Mouse (Mus musculus): ENCODE measurements around the gene Pitpnc1. TPM values are rescaled to one million over a fixed set of nuclear protein-coding genes. Genes with fewer than 3 reads are reported as not detected.

Gene Pitpnc1
- total and polyA plus RNA-seq, 2 experiments from 2014 or later: 27.9 to 29.2 TPM

GRCm38 (mm10) chr11:107447915-107448314 is 22.6 kb downstream of the Pitpnc1 start:
- H3K9ac ChIP-seq (replicated peaks; ENCODE audit: low read depth, low read length): no peak overlapping the region
- H3K4me3 ChIP-seq (ENCODE audit: low read depth, low read length): no peak overlapping the region
- no peaks in the 10 kb centered on the region for H3K9me3 ChIP-seq (replicated peaks; ENCODE audit: control insufficient read depth, low read length)
- DNase-seq (ENCODE audit: low spot score) (no peak), ATAC-seq (ENCODE audit: insufficient read depth, low read depth) (no peak)
- H3K36me3 ChIP-seq (replicated peaks; ENCODE audit: control insufficient read depth, insufficient read depth, low read length): no peaks in the 10 kb centered on the region
- 78% methylated on average over 9 of the region's 9 CpGs for WGBS
- no peaks in the 10 kb centered on the region for H3K27me3 ChIP-seq (ENCODE audit: control insufficient read depth, insufficient read depth, low read length)
- H3K4me1 ChIP-seq (ENCODE audit: control insufficient read depth, insufficient read depth): peaks cover 58% of the 10 kb centered on the region
- H3K27ac ChIP-seq (ENCODE audit: low read depth): no peak overlapping the region; the same call in 1 of the 2 replicates
- no peak overlapping the region for H3K4me2 ChIP-seq (ENCODE audit: low read depth, low read length)
- no peak for TF ChIP-seq EP300 (IDR thresholded peaks at IDR 0.05; ENCODE audit: low read depth)
- TF ChIP-seq CTCF (IDR thresholded peaks at IDR 0.05; ENCODE audit: low read depth): no peak

GRCm38 (mm10) chr11:107447349-107447748 is 23.1 kb downstream of the Pitpnc1 start:
- TF ChIP-seq CTCF (IDR thresholded peaks at IDR 0.05; ENCODE audit: low read depth) (no peak), EP300 (IDR thresholded peaks at IDR 0.05; ENCODE audit: low read depth) (no peak)

GRCm38 (mm10) chr11:107446650-107447049 is 23.8 kb downstream of the Pitpnc1 start:
- peak overlapping the region; percentile 70 for H3K27ac ChIP-seq (ENCODE audit: low read depth)
- WGBS: 30% methylated on average over 6 of the region's 6 CpGs
- H3K9ac ChIP-seq (replicated peaks; ENCODE audit: low read depth, low read length): no peak overlapping the region
- no peak for ATAC-seq (ENCODE audit: insufficient read depth, low read depth)
- H3K9me3 ChIP-seq (replicated peaks; ENCODE audit: control insufficient read depth, low read length): no peaks in the 10 kb centered on the region
- H3K36me3 ChIP-seq (replicated peaks; ENCODE audit: control insufficient read depth, insufficient read depth, low read length): no peaks in the 10 kb centered on the region
- TF ChIP-seq EP300 (IDR thresholded peaks at IDR 0.05; ENCODE audit: low read depth) (no peak), CTCF (IDR thresholded peaks at IDR 0.05; ENCODE audit: low read depth) (no peak)
- no peaks in the 10 kb centered on the region for H3K27me3 ChIP-seq (ENCODE audit: control insufficient read depth, insufficient read depth, low read length)
- H3K4me2 ChIP-seq (ENCODE audit: low read depth, low read length): no peak overlapping the region
- DNase-seq (ENCODE audit: low spot score): no peak
- H3K4me1 ChIP-seq (ENCODE audit: control insufficient read depth, insufficient read depth): peaks cover 54% of the 10 kb centered on the region
- no peak overlapping the region for H3K4me3 ChIP-seq (ENCODE audit: low read depth, low read length)

More at GRCm38 (mm10) chr11:107447349-107447748, 23.1 kb downstream of the Pitpnc1 start:
- Histone ChIP-seq H3K4me3 (ENCODE audit: low read depth, low read length) (no peak overlapping the region), H3K36me3 (replicated peaks; ENCODE audit: control insufficient read depth, insufficient read depth, low read length) (no peaks in the 10 kb centered on the region), H3K27me3 (ENCODE audit: control insufficient read depth, insufficient read depth, low read length) (no peaks in the 10 kb centered on the region), H3K4me2 (ENCODE audit: low read depth, low read length) (no peak overlapping the region; the same call in 1 of the 2 replicates), H3K4me1 (ENCODE audit: control insufficient read depth, insufficient read depth) (peaks cover 58% of the 10 kb centered on the region), H3K9ac (replicated peaks; ENCODE audit: low read depth, low read length) (no peak overlapping the region), H3K9me3 (replicated peaks; ENCODE audit: control insufficient read depth, low read length) (no peaks in the 10 kb centered on the region), H3K27ac (ENCODE audit: low read depth) (peak overlapping the region; percentile 70; the same call in 1 of the 2 replicates)
- 52% methylated on average over 5 of the region's 5 CpGs for WGBS
- ATAC-seq (ENCODE audit: insufficient read depth, low read depth) (no peak), DNase-seq (ENCODE audit: low spot score) (no peak)

GRCm38 (mm10) chr11:107445683-107446082 is 24.8 kb downstream of the Pitpnc1 start:
- Histone ChIP-seq H3K4me3 (ENCODE audit: low read depth, low read length) (no peak overlapping the region), H3K27ac (ENCODE audit: low read depth) (peak overlapping the region; percentile 30; the same call in 1 of the 2 replicates), H3K9ac (replicated peaks; ENCODE audit: low read depth, low read length) (no peak overlapping the region), H3K9me3 (replicated peaks; ENCODE audit: control insufficient read depth, low read length) (no peaks in the 10 kb centered on the region), H3K36me3 (replicated peaks; ENCODE audit: control insufficient read depth, insufficient read depth, low read length) (no peaks in the 10 kb centered on the region), H3K4me2 (ENCODE audit: low read depth, low read length) (no peak overlapping the region), H3K4me1 (ENCODE audit: control insufficient read depth, insufficient read depth) (peaks cover 44% of the 10 kb centered on the region), H3K27me3 (ENCODE audit: control insufficient read depth, insufficient read depth, low read length) (no peaks in the 10 kb centered on the region)
- peak; percentile 37; the same call in 1 of the 2 replicates for ATAC-seq (ENCODE audit: insufficient read depth, low read depth)
- TF ChIP-seq EP300 (IDR thresholded peaks at IDR 0.05; ENCODE audit: low read depth) (no peak), CTCF (IDR thresholded peaks at IDR 0.05; ENCODE audit: low read depth) (no peak)
- 71% methylated on average over 3 of the region's 3 CpGs for WGBS
- no peak for DNase-seq (ENCODE audit: low spot score)

- no peak overlapping the region for H3K9ac ChIP-seq (replicated peaks; ENCODE audit: low read depth, low read length)
- H3K4me1 ChIP-seq (ENCODE audit: control insufficient read depth, insufficient read depth): peaks cover 23% of the 10 kb centered on the region
- TF ChIP-seq CTCF (IDR thresholded peaks at IDR 0.05; ENCODE audit: low read depth): no peak
- no peak for TF ChIP-seq EP300 (IDR thresholded peaks at IDR 0.05; ENCODE audit: low read depth)
- no peak overlapping the region for H3K4me3 ChIP-seq (ENCODE audit: low read depth, low read length)
- DNase-seq (ENCODE audit: low spot score) (no peak), ATAC-seq (ENCODE audit: insufficient read depth, low read depth) (no peak)
- no peaks in the 10 kb centered on the region for H3K36me3 ChIP-seq (replicated peaks; ENCODE audit: control insufficient read depth, insufficient read depth, low read length)
- H3K9me3 ChIP-seq (replicated peaks; ENCODE audit: control insufficient read depth, low read length): no peaks in the 10 kb centered on the region
- no peak overlapping the region for H3K27ac ChIP-seq (ENCODE audit: low read depth)
- no peak overlapping the region for H3K4me2 ChIP-seq (ENCODE audit: low read depth, low read length)
- H3K27me3 ChIP-seq (ENCODE audit: control insufficient read depth, insufficient read depth, low read length): no peaks in the 10 kb centered on the region
- WGBS: 83% methylated on average over 12 of the region's 12 CpGs
These were observed 27.1 kb downstream of the Pitpnc1 start for GRCm38 (mm10) chr11:107443121-107444095.
